Mouse (Mus musculus): ENCODE results near the gene Elmod3.

GRCm38 (mm10) chr6:72597956-72598753 is at the start of gene Elmod3, which contains the start of gene Retsat:
- no peak for TF ChIP-seq CTCF (IDR thresholded peaks at IDR 0.05; ENCODE audit: low read depth)
- peak; percentile 69; the same call in 1 of the 2 replicates for TF ChIP-seq EP300 (IDR thresholded peaks at IDR 0.05; ENCODE audit: low read depth)

All from liver, postnatal 0 days (tissue).